Mouse (Mus musculus) E14TG2a.4 (cell line): ENCODE data around the gene Gatm.

Source experiments
- CTCF ChIP-seq: conservative IDR thresholded peaks from 2 replicates; pipeline ENCODE4 v1.5.1; 2014; ENCODE audit warnings: low read length
- NANOG ChIP-seq: IDR thresholded peaks from 2 replicates; pipeline ENCODE4 v1.6.1; 2014; ENCODE audit warnings: borderline replicate concordance, low read length, mixed read lengths
- POU5F1 ChIP-seq: IDR thresholded peaks from 2 replicates; pipeline ENCODE4 v1.6.1; 2014; ENCODE audit warnings: low read length, borderline replicate concordance

DNA sequence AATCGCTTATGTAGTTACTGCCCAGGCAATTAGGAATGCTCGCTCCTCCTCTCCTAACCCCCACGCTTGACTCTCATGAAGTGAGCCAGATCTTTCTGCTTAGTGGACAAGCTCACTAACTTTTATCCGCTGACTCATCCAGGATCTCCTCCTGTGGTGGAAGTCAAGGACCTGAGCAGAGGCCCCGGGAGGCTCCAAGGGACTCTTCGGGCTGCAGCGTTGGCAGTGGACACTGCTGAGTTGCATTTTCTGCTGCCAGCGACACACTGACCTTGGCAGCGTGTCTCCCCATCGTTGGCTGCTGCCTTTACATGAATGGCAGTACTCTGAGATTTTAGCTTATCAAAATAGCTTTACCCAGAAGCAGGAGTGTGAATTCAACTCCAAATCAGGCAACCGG lies 35.6 kb downstream of the Gatm start:
- no peak for TF ChIP-seq CTCF
- no peak for TF ChIP-seq POU5F1
- TF ChIP-seq NANOG = no peak
